Mouse (Mus musculus) liver, embryonic 14.5 days (tissue): ENCODE data around the gene Prps2. TPM values are rescaled to one million over a fixed set of nuclear protein-coding genes. Genes with fewer than 3 reads are reported as not detected.

Experiments
- ATAC-seq: fragments of 200-750 bp; cut with Nextera tagmentation; 2 replicates; pipeline ENCODE4 v1.8.0; 2017; ENCODE audit warnings: moderate number of reproducible peaks, mild to moderate bottlenecking, moderate library complexity; ENCODE audit not compliant: insufficient read depth
- DNase-seq, 3 experiments: peaks; one replicate each; pipeline ENCODE4 v3.0.0-alpha.2; 2012 to 2013; ENCODE audit warnings: low read depth in 3 of 3, low spot score in 3 of 3
- H3K27ac ChIP-seq: fragments of 300-500 bp; sonication (generic); 2 replicates; pipeline ENCODE4 v1.5.1; 2014; ENCODE audit warnings: moderate library complexity, mild to moderate bottlenecking, control low read depth, inconsistent platforms
- H3K27me3 ChIP-seq: fragments of 300-500 bp; sonication (generic); 2 replicates; pipeline ENCODE4 v1.6.1; 2014; ENCODE audit warnings: mild to moderate bottlenecking, low read length, moderate library complexity; ENCODE audit not compliant: control insufficient read depth, insufficient read depth
- H3K36me3 ChIP-seq: fragments of 300-500 bp; sonication (generic); replicated peaks from 2 replicates; pipeline ENCODE4 v1.6.1; 2014; ENCODE audit warnings: low read depth; ENCODE audit not compliant: control insufficient read depth, insufficient read depth
- H3K4me1 ChIP-seq, 2 experiments: fragments of 200-500 bp in 1 of 2; fragments of 300-500 bp in 1 of 2; sonication (generic) in 1 of 2; replicated peaks; 2 replicates each; pipeline ENCODE4 v1.6.1; 2012 to 2014; ENCODE audit warnings: antibody characterized with exemption in 1 of 2, inconsistent platforms in 1 of 2, low read length in 1 of 2; ENCODE audit not compliant: control insufficient read depth in 2 of 2, insufficient read depth in 2 of 2
- H3K4me2 ChIP-seq: fragments of 300-500 bp; sonication (generic); 2 replicates; pipeline ENCODE4 v1.6.1; 2014; ENCODE audit warnings: low read depth, mild to moderate bottlenecking, control low read depth, moderate library complexity
- H3K4me3 ChIP-seq, 2 experiments: fragments of 200-500 bp in 1 of 2; fragments of 300-500 bp in 1 of 2; sonication (generic) in 1 of 2; 2 replicates each; pipeline ENCODE4 v1.5.1; 2012 to 2014; ENCODE audit warnings: low read depth in 2 of 2, low read length in 2 of 2, mild to moderate bottlenecking in 2 of 2, control low read depth in 1 of 2, inconsistent platforms in 1 of 2, moderate library complexity in 1 of 2; ENCODE audit not compliant: insufficient read depth in 1 of 2
- H3K9ac ChIP-seq: fragments of 300-500 bp; sonication (generic); replicated peaks from 2 replicates; pipeline ENCODE4 v1.6.1; 2014; ENCODE audit warnings: mild to moderate bottlenecking, control low read depth, moderate library complexity
- H3K9me3 ChIP-seq: fragments of 300-500 bp; sonication (generic); 2 replicates; pipeline ENCODE4 v1.6.1; 2016; ENCODE audit warnings: low read length, mixed read lengths; ENCODE audit not compliant: control insufficient read depth
- CTCF ChIP-seq: IDR thresholded peaks from 2 replicates; pipeline ENCODE4 v1.5.1; 2016; ENCODE audit warnings: antibody characterized with exemption, low read depth, control low read depth
- EP300 ChIP-seq: IDR thresholded peaks from 2 replicates; pipeline ENCODE4 v1.6.1; 2016; ENCODE audit warnings: antibody characterized with exemption, low read depth
- WGBS: fragments of 180-500 bp; shearing (Covaris S2); extraction: QIAGEN DNeasy Blood & Tissue Kit; methylation state at CpG from one replicate; pipeline ENCODE4 v1.1.7; 2014; ENCODE audit not compliant: insufficient replicate concordance; 5-methylcytosine and 5-hydroxymethylcytosine counted together
- polyA plus RNA-seq, 2 experiments: library from polyadenylated mRNA; depleted of rRNA in 1 of 2; stranded (reverse) in 1 of 2; unstranded in 1 of 2; fragments of >200 nt; fragmentation: Nextera tagmentation in 1 of 2; extraction: Ambion mirVana in 1 of 2; gene quantifications; 2 replicates each; pipeline versions ENCODE4 v1.2.1 to v1.2.3; 2012 to 2014

Gene Prps2
- polyA plus RNA-seq, 2 experiments: 6.3 to 9.3 TPM

DNA sequence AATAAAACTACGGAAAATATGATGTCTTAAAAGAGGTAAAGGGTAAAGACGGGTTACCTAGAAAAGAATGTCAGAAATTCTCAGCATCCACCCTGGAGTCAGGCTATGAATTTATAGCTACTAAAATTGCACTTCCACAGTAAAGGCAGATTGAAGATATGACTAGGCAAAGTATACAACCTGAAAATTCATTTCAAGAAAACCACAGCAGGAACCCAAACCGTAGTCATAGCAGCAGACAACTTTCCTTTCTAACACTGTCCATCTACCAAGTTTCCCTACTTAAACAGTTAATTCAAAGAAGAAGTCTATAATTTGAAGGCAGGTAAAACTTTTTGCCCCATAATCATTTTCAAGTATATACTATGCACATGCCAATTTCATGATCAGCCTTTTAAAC is 26.6 kb downstream of the Prps2 start:
- H3K27ac ChIP-seq: no peak overlapping the region
- WGBS: 72% methylated on average over 3 of the region's 3 CpGs
- H3K9ac ChIP-seq: no peak overlapping the region
- H3K27me3 ChIP-seq: no peaks in the 10 kb centered on the region
- H3K36me3 ChIP-seq: no peaks in the 10 kb centered on the region
- DNase-seq: no peak
- H3K4me3 ChIP-seq: no peak overlapping the region
- no peak overlapping the region for H3K4me2 ChIP-seq
- ATAC-seq: no peak
- no peaks in the 10 kb centered on the region for H3K9me3 ChIP-seq
- TF ChIP-seq CTCF: no peak
- no peak for TF ChIP-seq EP300
- H3K4me1 ChIP-seq: no peaks in the 10 kb centered on the region

DNA sequence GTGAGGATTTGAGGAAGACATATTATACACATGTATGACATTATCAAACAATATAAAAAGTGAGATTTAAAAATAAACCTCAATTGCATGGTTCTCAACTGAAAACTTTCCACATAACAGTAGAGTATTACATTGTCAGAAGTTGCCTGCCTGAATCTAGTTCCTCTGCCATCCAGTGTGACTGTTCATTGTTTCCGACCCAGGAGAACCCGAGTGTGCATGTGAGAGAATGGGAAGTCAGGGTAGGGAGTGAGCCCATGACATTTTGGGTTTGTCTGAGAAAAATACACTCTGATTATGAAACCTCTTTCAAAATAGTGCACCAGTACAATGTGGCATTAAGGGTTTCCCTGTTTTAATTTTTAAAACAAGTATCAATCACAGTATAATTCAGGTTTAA is 28.9 kb downstream of the Prps2 start:
- Histone ChIP-seq H3K4me2 (no peak overlapping the region), H3K9me3 (no peaks in the 10 kb centered on the region), H3K36me3 (no peaks in the 10 kb centered on the region), H3K4me1 (no peaks in the 10 kb centered on the region), H3K27me3 (no peaks in the 10 kb centered on the region), H3K9ac (no peak overlapping the region), H3K27ac (no peak overlapping the region), H3K4me3 (no peak overlapping the region)
- TF ChIP-seq EP300 (no peak), CTCF (no peak)
- WGBS: 66% methylated on average over 2 of the region's 2 CpGs
- no peak for ATAC-seq
- DNase-seq: no peak

DNA sequence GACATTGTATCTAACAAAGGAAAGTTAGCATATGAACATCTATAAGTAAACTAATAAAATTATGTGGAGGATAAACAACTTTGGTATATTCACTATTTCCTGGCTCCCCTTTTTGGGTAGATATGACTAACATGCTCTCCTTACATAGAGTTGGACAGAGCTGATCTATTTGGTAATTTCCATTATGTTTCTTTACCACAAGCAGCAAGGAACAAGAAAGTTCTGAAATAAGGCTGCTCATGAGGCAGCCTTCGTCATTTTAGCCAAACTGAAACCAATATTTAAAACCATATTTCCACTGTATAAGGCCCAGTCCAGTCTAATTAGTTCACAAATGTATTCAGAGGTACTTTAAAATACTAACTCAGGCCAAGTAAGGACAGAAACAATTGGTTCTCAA is 36.1 kb downstream of the Prps2 start:
- no peak for ATAC-seq
- no peaks in the 10 kb centered on the region for H3K27me3 ChIP-seq
- TF ChIP-seq CTCF (no peak), EP300 (no peak)
- no peaks in the 10 kb centered on the region for H3K9me3 ChIP-seq
- H3K4me1 ChIP-seq: no peaks in the 10 kb centered on the region
- no peak overlapping the region for H3K9ac ChIP-seq
- no peaks in the 10 kb centered on the region for H3K36me3 ChIP-seq
- DNase-seq: no peak
- H3K4me2 ChIP-seq: no peak overlapping the region
- no peak overlapping the region for H3K27ac ChIP-seq
- 52% methylated on average over 1 of the region's 1 CpGs for WGBS
- no peak overlapping the region for H3K4me3 ChIP-seq

GRCm38 (mm10) chrX:167344356-167344755 is 38.2 kb downstream of the Prps2 start:
- DNase-seq: no peak
- Histone ChIP-seq H3K27me3 (no peaks in the 10 kb centered on the region), H3K4me1 (no peaks in the 10 kb centered on the region), H3K27ac (no peak overlapping the region), H3K36me3 (no peaks in the 10 kb centered on the region), H3K9me3 (no peaks in the 10 kb centered on the region), H3K4me2 (no peak overlapping the region), H3K9ac (no peak overlapping the region), H3K4me3 (no peak overlapping the region)
- no peak for ATAC-seq
- TF ChIP-seq EP300: no peak
- TF ChIP-seq CTCF: no peak
- WGBS: 57% methylated on average over 1 of the region's 1 CpGs

- Histone ChIP-seq H3K27ac (no peak overlapping the region), H3K27me3 (no peaks in the 10 kb centered on the region), H3K4me2 (no peak overlapping the region), H3K9me3 (no peaks in the 10 kb centered on the region), H3K36me3 (no peaks in the 10 kb centered on the region), H3K4me1 (no peaks in the 10 kb centered on the region), H3K9ac (no peak overlapping the region), H3K4me3 (no peak overlapping the region)
- DNase-seq: no peak
- TF ChIP-seq CTCF (no peak), EP300 (no peak)
- no peak for ATAC-seq
- 47% methylated on average over 3 of the region's 3 CpGs for WGBS
These were observed 40.7 kb downstream of the Prps2 start for GRCm38 (mm10) chrX:167341811-167342210.
